Mouse (Mus musculus): ENCODE results near the gene Ncoa3. TPM values are rescaled to one million over a fixed set of nuclear protein-coding genes. Genes with fewer than 3 reads are reported as not detected.

Gene Ncoa3
- polyA plus RNA-seq, 2 experiments: 3.3 to 4.4 TPM

DNA sequence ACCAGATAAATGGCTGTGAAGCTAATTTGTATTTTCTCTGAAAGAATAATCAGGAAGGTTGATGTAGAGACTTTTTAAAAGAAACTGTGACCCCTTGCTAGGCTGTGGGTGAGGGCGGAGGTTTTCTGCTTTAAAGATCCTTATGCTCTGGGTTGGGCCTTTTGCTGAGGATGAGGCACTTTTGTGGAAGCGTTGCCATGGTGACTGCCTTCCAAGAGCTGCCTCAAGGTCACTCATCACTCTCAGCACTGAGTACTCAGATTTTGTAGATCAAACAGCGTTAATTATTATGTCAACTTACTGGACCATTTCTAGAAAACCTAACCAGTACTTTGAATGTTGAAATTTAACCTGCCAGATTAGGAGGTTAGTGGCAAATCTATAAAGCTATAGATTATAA is 29.2 kb downstream of the Ncoa3 start:
- 63% methylated on average over 3 of the region's 3 CpGs for WGBS (ENCODE audit: insufficient replicate concordance)
- Histone ChIP-seq H3K4me1 (replicated peaks; ENCODE audit: control insufficient read depth in 2 of 2, insufficient read depth in 2 of 2, low read length in 1 of 2) (peaks cover 0 to 2% of the 10 kb centered on the region in 2 experiments; a peak in 1 of 4 replicates), H3K9ac (replicated peaks) (no peak overlapping the region), H3K9me3 (ENCODE audit: control insufficient read depth, low read length) (no peaks in the 10 kb centered on the region), H3K4me2 (ENCODE audit: low read depth) (no peak overlapping the region), H3K27ac (no peak overlapping the region), H3K4me3 (ENCODE audit: insufficient read depth in 1 of 2, low read depth in 2 of 2, low read length in 2 of 2) (no peak overlapping the region), H3K36me3 (replicated peaks; ENCODE audit: control insufficient read depth, insufficient read depth, low read depth) (no peaks in the 10 kb centered on the region), H3K27me3 (ENCODE audit: control insufficient read depth, insufficient read depth, low read length) (no peaks in the 10 kb centered on the region)
- no peak for DNase-seq (ENCODE audit: low read depth in 3 of 3, low spot score in 3 of 3)
- no peak for TF ChIP-seq EP300 (IDR thresholded peaks at IDR 0.05; ENCODE audit: low read depth)
- TF ChIP-seq CTCF (IDR thresholded peaks at IDR 0.05; ENCODE audit: low read depth): no peak
- no peak for ATAC-seq (ENCODE audit: insufficient read depth)

DNA sequence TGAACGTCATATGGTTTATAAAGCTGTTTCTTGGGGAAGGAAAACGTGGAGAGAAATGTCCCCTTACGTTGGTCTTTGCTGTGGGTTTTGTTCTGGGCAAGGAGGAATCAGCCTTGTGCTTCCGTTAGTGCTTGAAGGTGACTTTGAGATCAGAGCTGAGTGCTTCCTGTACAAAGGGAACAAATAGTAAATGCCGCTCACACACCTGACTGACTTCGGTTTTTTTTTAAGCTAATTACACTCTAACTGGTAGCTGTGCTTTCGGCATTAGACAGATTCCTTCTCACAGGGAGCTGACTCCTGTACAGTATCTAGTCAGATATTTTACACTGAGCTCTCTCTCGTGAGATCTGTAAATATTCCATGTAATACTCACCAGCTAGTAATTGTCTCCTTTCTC is 29.9 kb downstream of the Ncoa3 start:
- Histone ChIP-seq H3K27me3 (ENCODE audit: control insufficient read depth, insufficient read depth, low read length) (no peaks in the 10 kb centered on the region), H3K9ac (replicated peaks) (no peak overlapping the region), H3K4me2 (ENCODE audit: low read depth) (no peak overlapping the region), H3K36me3 (replicated peaks; ENCODE audit: control insufficient read depth, insufficient read depth, low read depth) (no peaks in the 10 kb centered on the region), H3K9me3 (ENCODE audit: control insufficient read depth, low read length) (no peaks in the 10 kb centered on the region), H3K27ac (no peak overlapping the region), H3K4me1 (replicated peaks; ENCODE audit: control insufficient read depth in 2 of 2, insufficient read depth in 2 of 2, low read length in 1 of 2) (peaks cover 0 to 4% of the 10 kb centered on the region in 2 experiments; a peak in 1 of 4 replicates), H3K4me3 (ENCODE audit: insufficient read depth in 1 of 2, low read depth in 2 of 2, low read length in 2 of 2) (no peak overlapping the region)
- DNase-seq (ENCODE audit: low read depth in 3 of 3, low spot score in 3 of 3) (no peak), ATAC-seq (ENCODE audit: insufficient read depth) (no peak)
- no peak for TF ChIP-seq EP300 (IDR thresholded peaks at IDR 0.05; ENCODE audit: low read depth)
- TF ChIP-seq CTCF (IDR thresholded peaks at IDR 0.05; ENCODE audit: low read depth): no peak
- 44% methylated on average over 8 of the region's 8 CpGs for WGBS (ENCODE audit: insufficient replicate concordance)

DNA sequence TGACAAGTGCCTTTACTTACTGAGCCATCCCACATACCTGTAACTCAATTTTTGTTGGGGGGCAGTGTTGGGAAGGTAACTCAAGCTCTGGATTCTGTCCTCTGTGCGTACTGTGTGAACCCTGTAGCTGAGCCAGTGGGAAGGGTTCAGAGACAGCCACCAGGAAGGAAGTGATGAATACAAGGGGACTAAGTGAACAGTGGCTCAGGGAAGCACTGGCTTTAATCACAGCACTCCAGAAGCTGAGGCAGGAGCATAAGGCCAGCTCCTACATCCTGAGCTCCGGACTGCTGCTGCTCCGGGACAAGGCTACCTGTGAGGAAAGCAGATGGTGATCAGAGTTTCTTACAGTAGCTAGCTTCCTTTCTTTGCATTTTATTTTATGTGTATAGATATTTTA is 31.6 kb downstream of the Ncoa3 start:
- no peak overlapping the region for H3K9ac ChIP-seq (replicated peaks)
- no peaks in the 10 kb centered on the region for H3K9me3 ChIP-seq (ENCODE audit: control insufficient read depth, low read length)
- H3K27me3 ChIP-seq (ENCODE audit: control insufficient read depth, insufficient read depth, low read length): no peaks in the 10 kb centered on the region
- no peak overlapping the region for H3K4me3 ChIP-seq (ENCODE audit: insufficient read depth in 1 of 2, low read depth in 2 of 2, low read length in 2 of 2)
- 46% methylated on average over 3 of the region's 3 CpGs for WGBS (ENCODE audit: insufficient replicate concordance)
- peaks cover 0 to 4% of the 10 kb centered on the region in 2 experiments; a peak in 1 of 4 replicates for H3K4me1 ChIP-seq (replicated peaks; ENCODE audit: control insufficient read depth in 2 of 2, insufficient read depth in 2 of 2, low read length in 1 of 2)
- no peak for DNase-seq (ENCODE audit: low read depth in 3 of 3, low spot score in 3 of 3)
- no peak for ATAC-seq (ENCODE audit: insufficient read depth)
- H3K4me2 ChIP-seq (ENCODE audit: low read depth): no peak overlapping the region
- TF ChIP-seq EP300 (IDR thresholded peaks at IDR 0.05; ENCODE audit: low read depth) (no peak), CTCF (IDR thresholded peaks at IDR 0.05; ENCODE audit: low read depth) (no peak)
- H3K36me3 ChIP-seq (replicated peaks; ENCODE audit: control insufficient read depth, insufficient read depth, low read depth): no peaks in the 10 kb centered on the region
- H3K27ac ChIP-seq: no peak overlapping the region

DNA sequence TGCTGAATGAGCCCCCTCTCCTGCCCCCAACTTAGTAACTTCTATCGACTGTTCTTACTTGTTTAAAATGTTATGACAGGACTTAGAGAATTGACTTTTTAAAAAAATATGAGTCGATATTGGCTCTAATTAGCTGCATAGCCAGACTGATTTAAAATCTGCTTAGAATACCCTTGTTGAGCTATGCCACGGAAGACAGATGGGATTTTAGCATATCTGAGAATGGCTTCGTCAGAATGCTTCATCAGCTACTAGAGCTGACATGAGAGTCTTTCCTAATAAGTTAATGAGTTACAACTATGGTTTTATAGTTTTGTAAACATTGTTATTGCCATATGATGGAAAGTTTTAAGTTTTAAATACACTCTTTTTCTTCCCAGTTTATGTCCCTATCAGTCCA is 32.2 kb downstream of the Ncoa3 start:
- ATAC-seq (ENCODE audit: insufficient read depth): no peak
- H3K9me3 ChIP-seq (ENCODE audit: control insufficient read depth, low read length): no peaks in the 10 kb centered on the region
- no peaks in the 10 kb centered on the region for H3K27me3 ChIP-seq (ENCODE audit: control insufficient read depth, insufficient read depth, low read length)
- H3K4me1 ChIP-seq (replicated peaks; ENCODE audit: control insufficient read depth in 2 of 2, insufficient read depth in 2 of 2, low read length in 1 of 2): peaks cover 0 to 6% of the 10 kb centered on the region in 2 experiments; a peak in 2 of 4 replicates
- no peak for TF ChIP-seq CTCF (IDR thresholded peaks at IDR 0.05; ENCODE audit: low read depth)
- no peak for TF ChIP-seq EP300 (IDR thresholded peaks at IDR 0.05; ENCODE audit: low read depth)
- no peak for DNase-seq (ENCODE audit: low read depth in 3 of 3, low spot score in 3 of 3)
- no peaks in the 10 kb centered on the region for H3K36me3 ChIP-seq (replicated peaks; ENCODE audit: control insufficient read depth, insufficient read depth, low read depth)
- WGBS (ENCODE audit: insufficient replicate concordance): 73% methylated on average over 4 of the region's 4 CpGs
- H3K9ac ChIP-seq (replicated peaks): no peak overlapping the region
- H3K27ac ChIP-seq: no peak overlapping the region
- H3K4me3 ChIP-seq (ENCODE audit: insufficient read depth in 1 of 2, low read depth in 2 of 2, low read length in 2 of 2): no peak overlapping the region
- H3K4me2 ChIP-seq (ENCODE audit: low read depth): no peak overlapping the region

DNA sequence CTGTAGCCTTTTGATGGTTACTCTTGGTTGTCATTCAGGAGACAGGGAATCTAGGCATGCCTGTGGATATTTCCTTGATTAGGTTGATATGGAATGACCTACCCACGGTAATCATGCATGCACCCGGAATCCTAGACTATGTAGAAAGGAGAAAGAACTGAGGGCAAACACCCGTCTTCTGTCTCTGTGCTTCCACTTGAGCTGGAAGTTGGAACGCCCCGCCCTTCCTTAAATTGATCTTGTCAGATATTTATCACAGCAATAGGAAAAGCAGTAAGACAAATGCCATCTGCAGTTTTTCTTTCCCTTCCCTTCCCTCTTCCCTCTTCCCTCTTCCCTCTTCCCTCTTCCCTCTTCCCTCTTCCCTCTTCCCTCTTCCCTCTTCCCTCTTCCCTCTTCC is 33.5 kb downstream of the Ncoa3 start:
- Histone ChIP-seq H3K36me3 (replicated peaks; ENCODE audit: control insufficient read depth, insufficient read depth, low read depth) (no peaks in the 10 kb centered on the region), H3K4me2 (ENCODE audit: low read depth) (no peak overlapping the region), H3K27ac (no peak overlapping the region), H3K9ac (replicated peaks) (no peak overlapping the region), H3K4me3 (ENCODE audit: insufficient read depth in 1 of 2, low read depth in 2 of 2, low read length in 2 of 2) (no peak overlapping the region), H3K4me1 (replicated peaks; ENCODE audit: control insufficient read depth in 2 of 2, insufficient read depth in 2 of 2, low read length in 1 of 2) (peaks cover 5 to 8% of the 10 kb centered on the region in 2 experiments; a peak in 3 of 4 replicates), H3K9me3 (ENCODE audit: control insufficient read depth, low read length) (no peaks in the 10 kb centered on the region), H3K27me3 (ENCODE audit: control insufficient read depth, insufficient read depth, low read length) (no peaks in the 10 kb centered on the region)
- no peak for ATAC-seq (ENCODE audit: insufficient read depth)
- WGBS (ENCODE audit: insufficient replicate concordance): 49% methylated on average over 5 of the region's 5 CpGs
- TF ChIP-seq EP300 (IDR thresholded peaks at IDR 0.05; ENCODE audit: low read depth): no peak
- TF ChIP-seq CTCF (IDR thresholded peaks at IDR 0.05; ENCODE audit: low read depth): no peak
- no peak for DNase-seq (ENCODE audit: low read depth in 3 of 3, low spot score in 3 of 3)

Data from liver, embryonic 14.5 days (tissue).